In genomic region chr3:20366558-20367522, GRCm38 (mm10) we compare ENCODE assay signal across 10 mouse cellular contexts. TPM values are rescaled to one million over a fixed set of nuclear protein-coding genes. Genes with fewer than 3 reads are reported as not detected.
DNase-seq lines count a peak whose midpoint lies in the region; ATAC-seq and TF ChIP-seq lines count a peak whose summit lies in the region.
"Had no signal": no experiment of that assay in that cellular context is flagged by ENCODE, and none has a peak within 500 bp of the region (broad histone marks: within the 10 kb centered on the region; RNA-seq: fewer than 3 reads in every experiment).

Agtr1b (minus strand) TSS chr3:20367177.

- no peaks in the 10 kb centered on the region for H3K9me3 ChIP-seq in heart, embryonic 10.5 days
- H3K9me3 ChIP-seq in ES-Bruce4 (replicated peaks; ENCODE audit: control insufficient read depth, insufficient read depth, low read length, poor library complexity, severe bottlenecking), result no peaks in the 10 kb centered on the region
- no peaks in the 10 kb centered on the region for H3K9me3 ChIP-seq in hindbrain, embryonic 13.5 days
- H3K9me3 ChIP-seq in midbrain, embryonic 13.5 days, result no peaks in the 10 kb centered on the region
- H3K9me3 ChIP-seq: G1E had no signal

- no peak within 1 kb of the TSS for H3K9ac ChIP-seq in ES-Bruce4 (ENCODE audit: low read depth, poor library complexity, severe bottlenecking)
- H3K9ac ChIP-seq in hindbrain, embryonic 13.5 days, result peak within 1 kb of the TSS; percentile 63
- H3K9ac ChIP-seq in midbrain, embryonic 13.5 days (replicated peaks), result peak within 1 kb of the TSS; percentile 45; the same call in 1 of the 2 replicates

- H3K4me2 ChIP-seq in hindbrain, embryonic 13.5 days, result peak within 1 kb of the TSS; percentile 56
- peak within 1 kb of the TSS; percentile 51 for H3K4me2 ChIP-seq in midbrain, embryonic 13.5 days (replicated peaks)

- no peak for TF ChIP-seq POLR2A in ES-Bruce4 (IDR thresholded peaks at IDR 0.05; ENCODE audit: insufficient read depth, low read length)

- H3K27me3 ChIP-seq in heart, embryonic 10.5 days (ENCODE audit: insufficient read depth, poor library complexity, severe bottlenecking), result no peaks in the 10 kb centered on the region
- H3K27me3 ChIP-seq in ES-Bruce4 (ENCODE audit: control insufficient read depth, insufficient read depth, low read length, poor library complexity, severe bottlenecking), result no peaks in the 10 kb centered on the region
- 0 out of 2 replicates have a peak, but pooled peaks cover 2% of the 10 kb centered on the region for H3K27me3 ChIP-seq in hindbrain, embryonic 13.5 days
- no peaks in the 10 kb centered on the region for H3K27me3 ChIP-seq in midbrain, embryonic 13.5 days

- peak within 1 kb of the TSS; percentile 50 for H3K4me3 ChIP-seq in heart, embryonic 10.5 days
- peak within 1 kb of the TSS; percentile 7 for H3K4me3 ChIP-seq in ES-Bruce4 (ENCODE audit: low read depth, low read length)
- peak within 1 kb of the TSS; percentile 30 for H3K4me3 ChIP-seq in hindbrain, embryonic 13.5 days
- peak within 1 kb of the TSS; percentile 29 for H3K4me3 ChIP-seq in midbrain, embryonic 13.5 days (replicated peaks)

- no peaks in the 10 kb centered on the region for H3K36me3 ChIP-seq in heart, embryonic 10.5 days
- no peaks in the 10 kb centered on the region for H3K36me3 ChIP-seq in ES-Bruce4 (ENCODE audit: control insufficient read depth, insufficient read depth, low read length, poor library complexity, severe bottlenecking)
- no peaks in the 10 kb centered on the region for H3K36me3 ChIP-seq in hindbrain, embryonic 13.5 days
- no peaks in the 10 kb centered on the region for H3K36me3 ChIP-seq in midbrain, embryonic 13.5 days
- H3K36me3 ChIP-seq: G1E had no signal

- no peak for TF ChIP-seq CTCF in ES-Bruce4 (IDR thresholded peaks at IDR 0.05; ENCODE audit: low read depth, low read length)

- H3K4me1 ChIP-seq in heart, embryonic 10.5 days, result no peaks in the 10 kb centered on the region
- H3K4me1 ChIP-seq in ES-Bruce4 (ENCODE audit: control insufficient read depth, insufficient read depth, low read length), result no peaks in the 10 kb centered on the region
- H3K4me1 ChIP-seq in hindbrain, embryonic 13.5 days (replicated peaks), result peaks cover 11% of the 10 kb centered on the region
- 0 out of 2 replicates have a peak, but pooled peaks cover 3% of the 10 kb centered on the region for H3K4me1 ChIP-seq in midbrain, embryonic 13.5 days (replicated peaks)

- TF ChIP-seq EP300 in ES-Bruce4 (IDR thresholded peaks at IDR 0.05; ENCODE audit: insufficient read depth, low read depth, low read length), result no peak

- DNase-seq in heart, embryonic 10.5 days (ENCODE audit: low spot score), result no peak
- DNase-seq in heart, postnatal 36 days, result no peak
- DNase-seq in embryo, embryonic 11.5 days (ENCODE audit: low read depth, low spot score), result peak; percentile 29
- DNase-seq in ovary, adult 18-20 months (ENCODE audit: low spot score), result no peak
- DNase-seq in thymus, adult 18-20 months, result no peak

- peak; percentile 91 for ATAC-seq in hindbrain, embryonic 13.5 days (ENCODE audit: low FRiP score)
- peak; percentile 92 for ATAC-seq in midbrain, embryonic 13.5 days

- no peak within 1 kb of the TSS for H3K27ac ChIP-seq in heart, embryonic 10.5 days
- H3K27ac ChIP-seq in ES-Bruce4 (ENCODE audit: insufficient read depth, low read length), result no peak within 1 kb of the TSS
- no peak within 1 kb of the TSS for H3K27ac ChIP-seq in hindbrain, embryonic 13.5 days
- H3K27ac ChIP-seq in midbrain, embryonic 13.5 days, result no peak within 1 kb of the TSS

- intact Hi-C loops in heart, postnatal 36 days (cut with DNase I), result no loop called here

- WGBS in heart, embryonic 10.5 days, result 10% methylated on average over 19 of the region's 19 CpGs
- WGBS in hindbrain, embryonic 13.5 days, result 14% methylated on average over 19 of the region's 19 CpGs
- WGBS in midbrain, embryonic 13.5 days, result 8% methylated on average over 19 of the region's 19 CpGs

RNA-seq across cellular contexts. Expression of gene Agtr1b, which starts in this region (rescaled TPM):
- 0.11 and 0.19 TPM in 2 replicates for polyA plus RNA-seq in heart, embryonic 10.5 days (2016; fragmentation: Nextera tagmentation; extraction: Ambion mirVana)
- total RNA-seq in heart, postnatal 36 days (2021), result not detected
- not detected in 2 replicates for polyA plus RNA-seq in ES-Bruce4 (2011; ENCODE audit: insufficient read depth, insufficient read length, low read depth, missing spikeins)
- polyA plus RNA-seq in hindbrain, embryonic 13.5 days (2015; fragmentation: Nextera tagmentation; extraction: Ambion mirVana), result 0.26 and 0.27 TPM in 2 replicates
- polyA plus RNA-seq in midbrain, embryonic 13.5 days (2015; fragmentation: Nextera tagmentation; extraction: Ambion mirVana), result 0.15 TPM in 1 of 2 replicates, not detected in the other
- total RNA-seq: G1E; neutrophil, adult 5-6 weeks had no signal
- polyA plus RNA-seq: G1E had no signal

Comparison
In these comparisons a context has a peak if more than half of its experiments do, and no peak if none do; other contexts are left out.
1. Peak in ATAC-seq, H3K4me3 ChIP-seq, H3K9ac ChIP-seq and H3K4me2 ChIP-seq in hindbrain, embryonic 13.5 days; RNA of the gene not detected or under 1 TPM.
2. Peak in ATAC-seq, H3K4me3 ChIP-seq, H3K9ac ChIP-seq and H3K4me2 ChIP-seq in midbrain, embryonic 13.5 days; RNA of the gene not detected or under 1 TPM.